Mouse (Mus musculus) megakaryocyte-erythroid progenitor cell, adult 5 weeks (primary cell): ENCODE data around the gene Rreb1. TPM values are rescaled to one million over a fixed set of nuclear protein-coding genes. Genes with fewer than 3 reads are reported as not detected.

ENCODE experiments used
- polyA plus RNA-seq: library from polyadenylated mRNA; stranded (reverse); fragments of >175 nt; gene quantifications from 2 replicates; pipeline ENCODE4 v1.2.3, GENCODE M21; 2012

Rreb1 gene
- 75.4 and 96.8 TPM in 2 replicates for polyA plus RNA-seq

DNA sequence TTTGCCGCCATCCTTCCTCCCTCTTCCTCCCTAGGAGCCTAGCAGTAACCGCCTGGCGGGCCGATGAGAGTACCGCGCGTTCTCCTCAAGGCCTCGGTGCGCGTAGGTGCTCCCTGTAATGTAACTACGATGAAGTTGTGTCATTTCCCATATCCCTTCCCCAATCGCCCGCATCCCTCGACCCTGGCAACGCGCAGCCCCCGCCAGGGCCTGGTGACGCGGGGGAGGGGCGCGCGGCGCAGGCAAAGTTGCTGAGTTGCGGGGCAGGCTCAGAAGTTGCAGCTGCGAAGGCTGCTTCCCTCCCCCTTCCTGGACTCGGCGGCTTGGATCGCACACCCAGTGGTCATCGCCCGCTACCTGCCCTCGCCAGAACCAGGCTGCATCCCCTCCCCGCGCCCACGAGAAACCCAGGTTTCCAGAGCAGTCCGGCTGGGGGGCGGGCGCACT lies at the start of gene Rreb1:
Gene Rreb1 (plus strand): TSS at position 254 of the 447 bp plus-strand sequence.

DNA sequence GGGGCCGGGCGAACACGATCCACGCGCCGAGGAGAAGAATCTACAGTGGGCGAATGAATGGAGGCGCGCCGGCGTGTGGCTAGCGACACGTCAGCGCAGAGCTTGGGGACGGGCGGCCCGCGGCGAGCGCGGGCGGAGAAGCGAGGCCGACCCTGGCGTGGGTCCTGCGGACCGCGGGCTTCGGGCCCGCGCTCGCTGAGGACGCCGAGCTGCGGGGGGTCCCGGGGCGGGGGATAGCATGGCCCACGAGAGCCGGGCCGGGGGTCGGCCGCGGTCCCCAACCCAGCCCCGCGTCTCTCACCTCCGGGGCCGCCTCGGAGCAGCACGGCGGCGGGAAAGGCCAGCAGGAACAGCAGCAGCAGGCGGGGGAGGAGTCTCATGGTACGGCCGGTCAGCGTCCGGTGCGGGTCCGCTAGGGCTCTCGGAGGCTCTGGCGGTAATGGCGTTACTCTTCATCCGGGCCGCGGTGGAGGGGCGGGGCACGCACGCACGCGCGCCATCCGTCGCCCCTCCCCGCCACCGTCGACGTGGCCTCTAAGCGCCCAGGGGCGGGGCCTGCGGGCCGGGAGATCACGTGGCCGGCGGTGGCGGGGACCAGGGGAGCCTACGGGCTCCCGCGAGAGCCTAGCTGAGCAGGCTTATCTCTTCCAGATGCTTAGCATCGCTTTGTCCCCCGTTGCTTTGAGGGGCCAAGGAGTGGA lies 215.7 kb downstream of the Rreb1 start, which contains the start of gene Ssr1:
Gene Ssr1 (minus strand): TSS at position 514 of the 701 bp plus-strand sequence.

Other genes starting within 250 kb of the Rreb1 start
- 97.2 and 111 TPM in 2 replicates for gene Ssr1, start 215.8 kb downstream of the Rreb1 start, polyA plus RNA-seq